Mouse (Mus musculus): ENCODE measurements around the gene Khnyn.

- TF ChIP-seq CTCF (IDR thresholded peaks at IDR 0.05; ENCODE audit: extremely low read depth, insufficient read length, insufficient replicate concordance, low read depth, low read length): no peak
- TF ChIP-seq POLR2A (IDR thresholded peaks at IDR 0.05; ENCODE audit: low read depth, low read length): no peak
Measured at GRCm38 (mm10) chr14:55869538-55869937, 15.2 kb upstream of the Khnyn start.

Measured in small intestine, adult 2 months (tissue).